Mouse (Mus musculus) neural tube, embryonic 11.5 days (tissue): Measurements from ENCODE around the gene Mmp8. TPM values are rescaled to one million over a fixed set of nuclear protein-coding genes. Genes with fewer than 3 reads are reported as not detected.

Experiments used
- ATAC-seq: fragments of 200-750 bp; cut with Nextera tagmentation; 2 replicates; pipeline ENCODE4 v1.8.0; 2017; ENCODE audit warnings: moderate number of reproducible peaks, mild to moderate bottlenecking, moderate TSS enrichment, moderate library complexity; ENCODE audit not compliant: insufficient read depth, low FRiP score, low TSS enrichment
- DNase-seq: peaks from one replicate; pipeline ENCODE4 v3.0.0-alpha.2; 2015; ENCODE audit warnings: low spot score
- H3K27ac ChIP-seq: fragments of 300-500 bp; sonication (generic); 2 replicates; pipeline ENCODE4 v1.5.1; 2014; ENCODE audit warnings: low read depth, mild to moderate bottlenecking, low read length
- H3K27me3 ChIP-seq: fragments of 300-500 bp; sonication (generic); 2 replicates; pipeline ENCODE4 v1.6.1; 2014; ENCODE audit warnings: mild to moderate bottlenecking, low read length, mixed read lengths; ENCODE audit not compliant: control insufficient read depth, insufficient read depth
- H3K36me3 ChIP-seq: fragments of 300-500 bp; sonication (generic); 2 replicates; pipeline ENCODE4 v1.6.1; 2014; ENCODE audit warnings: mild to moderate bottlenecking, low read length, moderate library complexity, mixed read lengths; ENCODE audit not compliant: control insufficient read depth, insufficient read depth
- H3K4me1 ChIP-seq: fragments of 300-500 bp; sonication (generic); 2 replicates; pipeline ENCODE4 v1.6.1; 2014; ENCODE audit warnings: low read length, mixed read lengths; ENCODE audit not compliant: control insufficient read depth, insufficient read depth
- H3K4me2 ChIP-seq: fragments of 300-500 bp; sonication (generic); 2 replicates; pipeline ENCODE4 v1.6.1; 2014; ENCODE audit warnings: low read depth, mild to moderate bottlenecking, moderate library complexity
- H3K4me3 ChIP-seq: fragments of 300-500 bp; sonication (generic); 2 replicates; pipeline ENCODE4 v1.5.1; 2014; ENCODE audit warnings: low read depth, low read length
- H3K9ac ChIP-seq: fragments of 300-500 bp; sonication (generic); 2 replicates; pipeline ENCODE4 v1.6.1; 2014; ENCODE audit warnings: mild to moderate bottlenecking, low read length
- H3K9me3 ChIP-seq: fragments of 300-500 bp; sonication (generic); 2 replicates; pipeline ENCODE4 v1.6.1; 2016; ENCODE audit warnings: low read length; ENCODE audit not compliant: control insufficient read depth
- WGBS: fragments of 180-500 bp; shearing (Covaris S2); extraction: QIAGEN DNeasy Blood & Tissue Kit; methylation state at CpG from one replicate; pipeline ENCODE4 v1.1.7; 2014; 5-methylcytosine and 5-hydroxymethylcytosine counted together
- polyA plus RNA-seq: library from polyadenylated mRNA; unstranded; fragments of >200 nt; fragmentation: Nextera tagmentation; extraction: Ambion mirVana; gene quantifications from 2 replicates; pipeline ENCODE4 v1.2.1, GENCODE M21; 2014

Mmp8 gene
- not detected in 2 replicates for polyA plus RNA-seq

DNA sequence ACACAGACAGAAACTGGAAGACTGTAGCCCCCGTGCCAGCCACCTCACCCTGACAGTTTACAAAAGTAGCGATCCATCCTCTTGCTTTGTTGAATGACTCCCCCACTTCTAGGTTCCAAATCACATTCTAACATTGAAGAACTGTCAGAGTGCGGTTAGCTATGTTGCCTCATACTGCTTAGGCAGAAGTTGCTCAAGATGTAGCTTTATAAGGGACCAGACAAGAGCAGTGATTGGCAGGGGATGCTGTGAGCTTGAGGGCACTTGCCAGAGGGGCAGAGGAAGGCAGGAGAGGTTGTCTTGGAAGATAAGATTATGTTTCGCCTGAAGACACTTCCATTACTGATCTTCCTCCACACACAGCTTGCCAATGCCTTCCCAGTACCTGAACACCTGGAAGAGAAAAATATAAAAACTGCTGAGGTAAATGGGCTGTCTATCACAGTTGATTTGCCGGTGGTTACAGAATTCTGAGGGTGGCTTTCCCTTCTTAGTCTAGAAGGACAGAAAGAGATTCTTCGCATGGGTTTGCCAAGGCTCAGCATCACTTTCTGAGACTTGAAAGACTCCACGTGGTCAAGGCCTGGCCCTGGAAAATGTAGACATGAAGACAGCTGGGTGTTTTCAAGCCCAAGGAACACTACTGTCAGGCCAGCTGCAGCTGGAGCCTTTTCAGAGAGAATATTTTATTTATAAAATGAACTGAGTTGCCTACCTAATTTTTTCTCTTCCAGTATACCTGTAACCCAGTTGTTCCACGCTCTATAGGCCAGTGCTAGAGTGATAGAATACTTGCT is at the start of gene Mmp8:
Gene Mmp8, plus strand, starts transcription at position 236 of the 797 bp plus-strand sequence.
- WGBS, result 88% methylated on average over 8 of the region's 8 CpGs
- ATAC-seq, result no peak

DNA sequence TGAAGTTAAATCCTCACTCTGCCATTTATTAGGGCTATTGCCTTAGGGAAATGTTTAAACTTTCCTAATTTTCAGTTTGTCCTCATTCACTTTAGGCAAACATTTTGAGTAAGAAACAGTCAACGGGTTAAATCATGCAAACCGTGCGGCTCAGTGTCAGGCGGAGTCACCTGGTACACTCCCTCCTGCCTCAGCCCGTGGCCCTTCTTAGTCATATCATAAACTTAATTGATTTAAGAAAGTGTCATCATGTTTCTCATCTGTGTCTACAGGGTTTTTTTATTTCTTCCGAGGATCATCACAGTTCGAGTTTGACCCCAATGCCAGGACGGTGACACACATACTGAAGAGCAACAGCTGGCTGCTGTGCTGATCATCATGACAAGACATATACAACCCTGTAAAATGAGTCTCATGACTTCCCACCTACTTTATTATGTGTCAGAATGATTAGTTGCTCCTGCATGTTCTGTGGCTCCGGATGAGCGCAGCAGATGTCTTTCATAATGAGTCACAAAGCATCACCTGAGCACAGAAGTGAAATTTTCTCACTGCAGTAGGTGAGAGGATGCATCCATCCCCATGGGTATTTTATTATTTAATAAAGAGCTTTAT is 48.5 kb upstream of the Mmp8 start:
- Histone ChIP-seq H3K9ac (no peak overlapping the region), H3K4me1 (no peaks in the 10 kb centered on the region), H3K27ac (no peak overlapping the region), H3K9me3 (no peaks in the 10 kb centered on the region), H3K27me3 (no peaks in the 10 kb centered on the region), H3K4me2 (no peak overlapping the region), H3K36me3 (no peaks in the 10 kb centered on the region), H3K4me3 (no peak overlapping the region)
- no peak for DNase-seq
- 86% methylated on average over 10 of the region's 10 CpGs for WGBS
- no peak for ATAC-seq

More for the DNA sequence above, at the start of gene Mmp8:
- no peaks in the 10 kb centered on the region for H3K9me3 ChIP-seq
- no peaks in the 10 kb centered on the region for H3K27me3 ChIP-seq
- H3K9ac ChIP-seq, result no peak within 1 kb of the TSS
- no peaks in the 10 kb centered on the region for H3K36me3 ChIP-seq
- no peak for DNase-seq
- no peak within 1 kb of the TSS for H3K27ac ChIP-seq
- no peaks in the 10 kb centered on the region for H3K4me1 ChIP-seq
- no peak within 1 kb of the TSS for H3K4me2 ChIP-seq
- H3K4me3 ChIP-seq, result no peak within 1 kb of the TSS

DNA sequence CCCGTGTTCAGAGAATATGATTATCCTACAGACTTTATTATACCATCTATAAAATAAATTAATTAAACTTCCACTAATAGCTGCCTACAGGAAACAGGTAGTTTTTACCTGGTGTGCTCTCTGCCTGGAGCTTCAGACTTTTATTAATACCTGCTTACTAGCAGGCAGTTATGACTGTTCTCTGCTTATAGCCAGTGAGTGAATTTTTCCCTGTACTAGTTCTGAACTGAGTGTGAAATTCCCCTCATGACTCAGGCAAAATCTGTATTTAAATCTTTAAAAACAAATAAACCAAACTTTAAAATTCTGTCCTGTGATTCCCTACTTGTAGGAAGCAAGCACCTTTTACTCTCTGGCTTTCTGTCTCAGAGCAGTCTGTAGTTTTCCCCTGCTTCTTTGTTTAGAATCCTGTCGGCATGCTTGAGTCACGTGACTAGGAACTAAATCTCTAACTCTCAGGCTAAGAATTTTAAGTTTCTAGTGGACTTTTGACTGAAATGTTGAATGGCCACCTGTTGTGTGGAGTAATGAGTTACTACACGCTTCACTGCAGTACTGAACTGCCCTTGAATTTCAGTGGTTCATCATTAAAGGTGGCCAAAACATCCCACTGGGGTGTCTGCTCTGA is 40.2 kb upstream of the Mmp8 start:
- Histone ChIP-seq H3K36me3 (no peaks in the 10 kb centered on the region), H3K4me2 (no peak overlapping the region), H3K9ac (no peak overlapping the region), H3K9me3 (no peaks in the 10 kb centered on the region), H3K27me3 (no peaks in the 10 kb centered on the region), H3K4me1 (no peaks in the 10 kb centered on the region), H3K4me3 (no peak overlapping the region), H3K27ac (no peak overlapping the region)
- WGBS, result 74% methylated on average over 4 of the region's 4 CpGs
- ATAC-seq, result no peak
- no peak for DNase-seq

DNA sequence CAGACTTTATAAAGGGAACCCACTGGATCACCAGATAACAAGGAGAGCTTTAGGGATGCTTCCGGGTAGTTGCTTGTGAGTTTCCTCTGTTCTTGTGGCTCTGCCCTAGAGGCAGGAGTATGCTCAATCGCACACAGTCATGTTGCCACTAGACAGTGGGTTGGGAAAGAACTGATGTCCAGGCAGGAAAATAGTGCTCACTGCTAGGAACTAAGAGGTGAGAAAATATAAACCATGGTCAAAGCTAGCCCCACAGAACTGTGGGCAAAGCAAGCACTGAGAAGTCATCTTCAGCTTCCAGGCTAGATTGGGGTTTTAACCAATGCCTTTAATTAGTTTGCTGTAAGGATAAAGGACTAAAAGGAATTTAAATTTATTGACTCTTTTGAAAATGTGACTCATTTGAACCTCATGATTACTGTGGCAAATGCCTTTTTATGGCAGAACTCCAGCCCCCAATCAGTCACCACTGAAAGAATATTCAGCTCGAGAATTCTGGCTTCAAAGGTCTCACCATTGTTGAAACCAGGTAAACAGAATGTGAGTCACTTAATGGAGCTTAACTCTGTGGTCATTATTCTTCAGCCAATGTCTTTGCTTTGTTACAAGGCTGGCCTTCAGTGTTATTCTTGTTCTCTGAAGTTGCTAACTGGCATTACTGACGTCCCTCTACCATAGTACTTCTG is 31.9 kb upstream of the Mmp8 start:
- WGBS, result 59% methylated on average over 4 of the region's 4 CpGs
- no peak overlapping the region for H3K9ac ChIP-seq
- DNase-seq, result no peak
- H3K4me3 ChIP-seq, result no peak overlapping the region
- no peaks in the 10 kb centered on the region for H3K4me1 ChIP-seq
- H3K27ac ChIP-seq, result no peak overlapping the region
- no peak overlapping the region for H3K4me2 ChIP-seq
- no peak for ATAC-seq
- no peaks in the 10 kb centered on the region for H3K27me3 ChIP-seq
- no peaks in the 10 kb centered on the region for H3K9me3 ChIP-seq
- H3K36me3 ChIP-seq, result no peaks in the 10 kb centered on the region

DNA sequence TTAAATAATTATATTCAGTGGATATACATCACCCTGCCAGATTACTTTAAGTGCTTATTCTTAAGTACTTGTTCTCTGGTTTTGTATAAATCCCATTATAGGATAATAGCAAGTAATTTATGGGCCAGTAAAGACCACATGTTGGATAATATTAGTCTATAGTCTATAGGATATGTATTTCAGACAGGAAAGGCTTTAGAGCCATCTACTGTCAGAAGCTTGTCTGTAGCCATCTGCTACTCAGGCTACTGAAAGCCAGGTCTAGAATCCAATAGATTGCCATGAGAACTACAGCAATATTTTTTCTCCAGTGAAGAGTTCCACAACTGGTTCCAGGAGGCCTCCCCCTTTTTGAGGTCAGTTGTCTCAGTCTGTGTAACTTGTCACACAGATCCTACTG is 15.5 kb upstream of the Mmp8 start:
- no peak overlapping the region for H3K9ac ChIP-seq
- no peak overlapping the region for H3K27ac ChIP-seq
- DNase-seq (no peak), ATAC-seq (no peak)
- H3K9me3 ChIP-seq, result no peaks in the 10 kb centered on the region
- H3K4me3 ChIP-seq, result no peak overlapping the region
- H3K36me3 ChIP-seq, result no peaks in the 10 kb centered on the region
- H3K27me3 ChIP-seq, result no peaks in the 10 kb centered on the region
- no peak overlapping the region for H3K4me2 ChIP-seq
- H3K4me1 ChIP-seq, result no peaks in the 10 kb centered on the region

DNA sequence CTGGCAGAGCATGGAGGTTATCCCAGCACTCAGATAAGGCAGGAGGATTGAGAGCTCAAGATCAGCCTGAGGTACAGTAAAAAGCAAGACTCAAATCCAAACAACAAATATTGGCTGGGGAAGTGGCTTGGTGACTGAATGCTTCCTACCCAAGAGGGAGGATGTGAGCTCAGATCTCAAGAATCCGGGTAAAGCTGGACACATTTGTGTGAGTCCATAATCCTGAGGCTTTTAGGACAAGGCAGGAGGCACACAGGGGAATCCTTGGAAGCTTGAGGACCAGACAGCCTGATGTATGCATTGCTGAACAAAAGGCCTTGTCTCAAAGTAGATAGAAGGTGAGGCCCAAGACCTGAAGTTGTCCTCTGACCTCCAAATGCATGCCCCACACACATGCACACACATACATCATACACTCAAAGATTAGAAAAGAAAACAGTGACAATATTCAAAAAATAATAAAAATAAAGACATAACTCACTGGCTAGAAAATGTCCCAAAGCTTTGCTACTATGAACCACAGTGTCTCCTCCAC is 13.3 kb upstream of the Mmp8 start:
- Histone ChIP-seq H3K4me3 (no peak overlapping the region), H3K9me3 (no peaks in the 10 kb centered on the region), H3K36me3 (no peaks in the 10 kb centered on the region), H3K4me2 (no peak overlapping the region), H3K4me1 (no peaks in the 10 kb centered on the region), H3K27me3 (no peaks in the 10 kb centered on the region), H3K27ac (no peak overlapping the region), H3K9ac (no peak overlapping the region)
- DNase-seq (no peak), ATAC-seq (no peak)
- 74% methylated on average over 1 of the region's 1 CpGs for WGBS

DNA sequence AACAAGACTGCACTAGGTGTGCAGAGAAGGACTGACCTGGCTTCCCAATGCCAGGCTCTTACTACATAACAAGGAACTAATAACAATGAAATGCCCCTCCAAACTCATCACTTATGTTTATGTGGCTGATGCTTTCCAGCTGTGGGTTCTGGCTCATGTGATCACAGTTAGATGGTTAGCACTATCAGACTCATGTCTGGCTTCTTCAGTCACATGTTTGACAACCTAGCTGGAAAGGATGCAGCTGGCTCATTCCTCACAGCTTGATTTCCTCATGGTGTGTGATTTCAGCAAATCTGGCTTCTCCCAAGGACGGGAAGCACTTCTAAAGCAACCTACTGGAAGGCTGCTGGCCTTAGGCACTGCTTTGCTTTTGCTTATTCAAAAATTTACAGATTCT is 12.8 kb upstream of the Mmp8 start:
- DNase-seq (no peak), ATAC-seq (no peak)
- H3K27me3 ChIP-seq, result no peaks in the 10 kb centered on the region
- H3K9me3 ChIP-seq, result no peaks in the 10 kb centered on the region
- H3K9ac ChIP-seq, result no peak overlapping the region
- no peaks in the 10 kb centered on the region for H3K4me1 ChIP-seq
- H3K36me3 ChIP-seq, result no peaks in the 10 kb centered on the region
- 58% methylated on average over 1 of the region's 1 CpGs for WGBS
- no peak overlapping the region for H3K27ac ChIP-seq
- H3K4me3 ChIP-seq, result no peak overlapping the region
- H3K4me2 ChIP-seq, result no peak overlapping the region

DNA sequence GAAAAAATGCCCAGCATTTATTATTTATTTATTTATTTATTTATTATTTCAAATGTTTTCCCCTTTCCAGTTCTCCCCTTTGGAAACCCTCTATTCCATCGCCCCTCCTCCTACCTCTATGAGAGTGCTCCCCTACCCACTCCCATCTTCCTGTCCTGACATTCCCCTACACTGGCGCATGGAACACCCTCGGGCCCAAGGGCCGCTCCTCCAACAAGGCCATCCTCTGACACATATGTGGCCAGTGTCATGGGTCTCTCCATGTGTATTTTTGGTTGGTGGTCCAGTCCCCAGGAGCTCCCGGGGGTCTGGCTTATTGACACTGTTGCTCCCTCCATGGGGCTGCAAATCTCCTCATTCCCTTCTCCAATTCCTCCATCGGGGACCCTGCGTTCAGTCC is 12.3 kb upstream of the Mmp8 start:
- Histone ChIP-seq H3K27ac (no peak overlapping the region), H3K9ac (no peak overlapping the region), H3K4me2 (no peak overlapping the region), H3K36me3 (no peaks in the 10 kb centered on the region), H3K4me1 (no peaks in the 10 kb centered on the region), H3K4me3 (no peak overlapping the region), H3K9me3 (no peaks in the 10 kb centered on the region), H3K27me3 (no peaks in the 10 kb centered on the region)
- ATAC-seq (no peak), DNase-seq (no peak)
- WGBS, result 83% methylated on average over 7 of the region's 7 CpGs
